Comparison of ENCODE assay signal across 8 mouse cellular contexts in genomic region chr6:113343177-113344092, GRCm38 (mm10). TPM values are rescaled to one million over a fixed set of nuclear protein-coding genes. Genes with fewer than 3 reads are reported as not detected.
DNase-seq lines count a peak whose midpoint lies in the region; ATAC-seq and TF ChIP-seq lines count a peak whose summit lies in the region.

Camk1 (minus strand) TSS chr6:113343984.

- no peak for TF ChIP-seq EP300 in heart, adult 2 months (IDR thresholded peaks at IDR 0.05; ENCODE audit: insufficient read depth, low read depth, low read length)

- peaks cover 15% of the 10 kb centered on the region for H3K4me1 ChIP-seq in embryonic facial prominence, embryonic 12.5 days
- peaks cover 11% of the 10 kb centered on the region for H3K4me1 ChIP-seq in heart, adult 2 months (ENCODE audit: control insufficient read depth, insufficient read depth, low read length)
- H3K4me1 ChIP-seq in limb, embryonic 13.5 days, result peaks cover 25% of the 10 kb centered on the region
- H3K4me1 ChIP-seq in midbrain, embryonic 13.5 days (replicated peaks), result peaks cover 28% of the 10 kb centered on the region
- H3K4me1 ChIP-seq in spleen, adult 2 months (ENCODE audit: control insufficient read depth, insufficient read depth, insufficient read length), result peaks cover 2% of the 10 kb centered on the region; the same call in 1 of the 2 replicates

- peak within 1 kb of the TSS; percentile 61 for H3K4me3 ChIP-seq in embryonic facial prominence, embryonic 12.5 days
- peak within 1 kb of the TSS; percentile 99 for H3K4me3 ChIP-seq in heart, adult 2 months
- H3K4me3 ChIP-seq in limb, embryonic 13.5 days, result peak within 1 kb of the TSS; percentile 62
- peak within 1 kb of the TSS; percentile 63 for H3K4me3 ChIP-seq in midbrain, embryonic 13.5 days (replicated peaks)
- H3K4me3 ChIP-seq in spleen, adult 2 months (ENCODE audit: extremely low read depth, insufficient read depth, insufficient read length), result peak within 1 kb of the TSS; percentile 47; the same call in 1 of the 2 replicates

- peaks cover 24% of the 10 kb centered on the region for H3K36me3 ChIP-seq in embryonic facial prominence, embryonic 12.5 days
- H3K36me3 ChIP-seq in heart, adult 2 months (ENCODE audit: control insufficient read depth, insufficient read depth, low read length), result no peaks in the 10 kb centered on the region; the same call in none of the 2 replicates
- peaks cover 28% of the 10 kb centered on the region for H3K36me3 ChIP-seq in limb, embryonic 13.5 days
- peaks cover 17% of the 10 kb centered on the region for H3K36me3 ChIP-seq in midbrain, embryonic 13.5 days
- H3K36me3 ChIP-seq in spleen, adult 2 months (ENCODE audit: control insufficient read depth, insufficient read depth, low read length), result no peaks in the 10 kb centered on the region

- peak; percentile 80 for ATAC-seq in embryonic facial prominence, embryonic 12.5 days (ENCODE audit: insufficient number of reproducible peaks, insufficient read depth, low FRiP score, low TSS enrichment)
- ATAC-seq in limb, embryonic 13.5 days (ENCODE audit: low FRiP score, low read depth), result peak; percentile 87
- peak; percentile 85 for ATAC-seq in midbrain, embryonic 13.5 days

- no peaks in the 10 kb centered on the region for H3K27me3 ChIP-seq in embryonic facial prominence, embryonic 12.5 days
- no peaks in the 10 kb centered on the region for H3K27me3 ChIP-seq in heart, adult 2 months (ENCODE audit: control insufficient read depth, insufficient read depth, low read length)
- no peaks in the 10 kb centered on the region for H3K27me3 ChIP-seq in limb, embryonic 13.5 days
- H3K27me3 ChIP-seq in midbrain, embryonic 13.5 days, result no peaks in the 10 kb centered on the region
- peaks cover 6% of the 10 kb centered on the region; the same call in 1 of the 2 replicates for H3K27me3 ChIP-seq in spleen, adult 2 months (ENCODE audit: control insufficient read depth, insufficient read depth, low read length)

- peak within 1 kb of the TSS; percentile 75 for H3K4me2 ChIP-seq in embryonic facial prominence, embryonic 12.5 days (replicated peaks)
- H3K4me2 ChIP-seq in limb, embryonic 13.5 days (replicated peaks), result peak within 1 kb of the TSS; percentile 72
- H3K4me2 ChIP-seq in midbrain, embryonic 13.5 days (replicated peaks), result peak within 1 kb of the TSS; percentile 86

- peak within 1 kb of the TSS; percentile 93 for H3K9ac ChIP-seq in embryonic facial prominence, embryonic 12.5 days
- H3K9ac ChIP-seq in heart, adult 2 months (ENCODE audit: low read depth, low read length), result peak within 1 kb of the TSS; percentile 94
- peak within 1 kb of the TSS; percentile 79 for H3K9ac ChIP-seq in limb, embryonic 13.5 days
- H3K9ac ChIP-seq in midbrain, embryonic 13.5 days (replicated peaks), result peak within 1 kb of the TSS; percentile 91

- H3K27ac ChIP-seq in embryonic facial prominence, embryonic 12.5 days, result peak within 1 kb of the TSS; percentile 46
- H3K27ac ChIP-seq in heart, adult 2 months, result peak within 1 kb of the TSS; percentile 97
- 0 out of 2 replicates have a peak within 1 kb of the TSS, but pooled peaks have one; percentile 28 for H3K27ac ChIP-seq in limb, embryonic 13.5 days
- H3K27ac ChIP-seq in midbrain, embryonic 13.5 days, result peak within 1 kb of the TSS; percentile 56
- 0 out of 2 replicates have a peak within 1 kb of the TSS, but pooled peaks have one; percentile 23 for H3K27ac ChIP-seq in spleen, adult 2 months (ENCODE audit: insufficient read depth, low read length)

- TF ChIP-seq POLR2A in heart, adult 2 months (IDR thresholded peaks at IDR 0.05; ENCODE audit: insufficient read depth, low read depth, low read length), result peak; percentile 82
- no peak; the same call in 1 of the 2 replicates for TF ChIP-seq POLR2A in spleen, adult 2 months (IDR thresholded peaks at IDR 0.05; ENCODE audit: low read depth, low read length)

- no peaks in the 10 kb centered on the region for H3K79me2 ChIP-seq in heart, adult 2 months (replicated peaks; ENCODE audit: control insufficient read depth, insufficient read depth, low read length)

- 16% methylated on average over 32 of the region's 32 CpGs for WGBS in embryonic facial prominence, embryonic 12.5 days
- WGBS in heart, adult 2 months, result 5% methylated on average over 32 of the region's 32 CpGs
- 14% methylated on average over 32 of the region's 32 CpGs for WGBS in limb, embryonic 13.5 days
- WGBS in midbrain, embryonic 13.5 days, result 15% methylated on average over 31 of the region's 32 CpGs
- WGBS in spleen, adult 2 months, result 19% methylated on average over 32 of the region's 32 CpGs

- intact Hi-C loops in heart, adult 2 months (cut with DNase I), result loop anchor here (2.0 kb wide), 1 partner anchor 31 kb away; no protein-coding TSS in a partner anchor

- DNase-seq in spleen, adult 18-20 months, result peak; percentile 36 to 53
- no peak for DNase-seq in spleen, adult 12 weeks (ENCODE audit: low spot score)
- DNase-seq in heart, adult 2 months, result peak; percentile 90
- DNase-seq in kidney, adult 18-20 months, result peak; percentile 84
- DNase-seq in spleen, adult 2 months (ENCODE audit: low read depth in 1 of 2, low spot score in 2 of 2), result peak in 1 of 2 experiments; percentile 31

- no peaks in the 10 kb centered on the region for H3K9me3 ChIP-seq in embryonic facial prominence, embryonic 12.5 days
- no peaks in the 10 kb centered on the region for H3K9me3 ChIP-seq in limb, embryonic 13.5 days
- H3K9me3 ChIP-seq in midbrain, embryonic 13.5 days, result no peaks in the 10 kb centered on the region

- no peak for TF ChIP-seq CTCF in heart, adult 2 months (IDR thresholded peaks at IDR 0.05)
- no peak for TF ChIP-seq CTCF in spleen, adult 2 months (IDR thresholded peaks at IDR 0.05; ENCODE audit: extremely low read depth, insufficient read depth, insufficient read length, insufficient replicate concordance)

RNA-seq across cellular contexts. Expression of gene Camk1, which starts in this region (rescaled TPM):
- 94.1 and 96.3 TPM in 2 replicates for polyA plus RNA-seq in embryonic facial prominence, embryonic 12.5 days (2016; fragmentation: Nextera tagmentation; extraction: Ambion mirVana)
- 10 to 100 TPM; 63.0 to 68.2 TPM for total RNA-seq in heart, adult 2 months (2021)
- polyA plus RNA-seq in heart, adult 2 months (2012; rRNA removed), result 74.8 and 98.0 TPM in 2 replicates
- polyA plus RNA-seq in limb, embryonic 13.5 days (2015; fragmentation: Nextera tagmentation; extraction: Ambion mirVana), result 97.9 and 100 TPM in 2 replicates
- polyA plus RNA-seq in midbrain, embryonic 13.5 days (2015; fragmentation: Nextera tagmentation; extraction: Ambion mirVana), result 79.4 and 81.4 TPM in 2 replicates
- polyA plus RNA-seq in spleen, adult 2 months (2012; rRNA removed), result 21.0 and 22.6 TPM in 2 replicates

Comparison
In these comparisons a context has a peak if more than half of its experiments do, and no peak if none do; other contexts are left out.
1. H3K27ac ChIP-seq: peak in every context shown above with its lines; median percentile 97 in heart, adult 2 months; 56 in midbrain, embryonic 13.5 days; 46 in embryonic facial prominence, embryonic 12.5 days; 28 in limb, embryonic 13.5 days; 23 in spleen, adult 2 months.
2. H3K4me3 ChIP-seq: peak in every context shown above with its lines; median percentile 99 in heart, adult 2 months; 63 in midbrain, embryonic 13.5 days; 62 in limb, embryonic 13.5 days; 61 in embryonic facial prominence, embryonic 12.5 days; 47 in spleen, adult 2 months.